Mouse (Mus musculus) lung, embryonic 16.5 days (tissue): Measurements from ENCODE around the gene Fam234b. TPM values are rescaled to one million over a fixed set of nuclear protein-coding genes. Genes with fewer than 3 reads are reported as not detected.

Experiments used
- ATAC-seq: fragments of 200-750 bp; cut with Nextera tagmentation; 2 replicates; pipeline ENCODE4 v1.8.0; 2017; ENCODE audit warnings: low read depth, mild to moderate bottlenecking, moderate library complexity
- H3K27ac ChIP-seq: fragments of 300-500 bp; sonication (generic); 2 replicates; pipeline ENCODE4 v1.5.1; 2014; ENCODE audit warnings: mild to moderate bottlenecking, control low read depth, low read length
- H3K27me3 ChIP-seq: fragments of 300-500 bp; sonication (generic); 2 replicates; pipeline ENCODE4 v1.6.1; 2014; ENCODE audit warnings: low read depth, low read length, mixed read lengths; ENCODE audit not compliant: control insufficient read depth, insufficient read depth
- H3K36me3 ChIP-seq: fragments of 300-500 bp; sonication (generic); 2 replicates; pipeline ENCODE4 v1.6.1; 2014; ENCODE audit warnings: low read length; ENCODE audit not compliant: control insufficient read depth, insufficient read depth
- H3K4me1 ChIP-seq: fragments of 300-500 bp; sonication (generic); replicated peaks from 2 replicates; pipeline ENCODE4 v1.6.1; 2014; ENCODE audit warnings: low read length, mixed read lengths; ENCODE audit not compliant: control insufficient read depth, insufficient read depth
- H3K4me2 ChIP-seq: fragments of 300-500 bp; sonication (generic); 2 replicates; pipeline ENCODE4 v1.6.1; 2014; ENCODE audit warnings: low read depth, low read length, control low read depth
- H3K4me3 ChIP-seq: fragments of 300-500 bp; sonication (generic); 2 replicates; pipeline ENCODE4 v1.5.1; 2014; ENCODE audit warnings: mild to moderate bottlenecking, low read length, control low read depth
- H3K9ac ChIP-seq: fragments of 300-500 bp; sonication (generic); 2 replicates; pipeline ENCODE4 v1.6.1; 2014; ENCODE audit warnings: low read length, control low read depth
- H3K9me3 ChIP-seq: fragments of 300-500 bp; sonication (generic); 2 replicates; pipeline ENCODE4 v1.6.1; 2016; ENCODE audit warnings: low read length; ENCODE audit not compliant: control insufficient read depth
- WGBS: fragments of 180-500 bp; shearing (Covaris S2); extraction: QIAGEN DNeasy Blood & Tissue Kit; methylation state at CpG from one replicate; pipeline ENCODE4 v1.1.7; 2014; 5-methylcytosine and 5-hydroxymethylcytosine counted together
- polyA plus RNA-seq: library from polyadenylated mRNA; unstranded; fragments of >200 nt; fragmentation: Nextera tagmentation; extraction: Ambion mirVana; gene quantifications from 2 replicates; pipeline ENCODE4 v1.2.1, GENCODE M21; 2015

The Fam234b gene
- polyA plus RNA-seq, 1 experiment from 2014 or later = 26.0 TPM

DNA sequence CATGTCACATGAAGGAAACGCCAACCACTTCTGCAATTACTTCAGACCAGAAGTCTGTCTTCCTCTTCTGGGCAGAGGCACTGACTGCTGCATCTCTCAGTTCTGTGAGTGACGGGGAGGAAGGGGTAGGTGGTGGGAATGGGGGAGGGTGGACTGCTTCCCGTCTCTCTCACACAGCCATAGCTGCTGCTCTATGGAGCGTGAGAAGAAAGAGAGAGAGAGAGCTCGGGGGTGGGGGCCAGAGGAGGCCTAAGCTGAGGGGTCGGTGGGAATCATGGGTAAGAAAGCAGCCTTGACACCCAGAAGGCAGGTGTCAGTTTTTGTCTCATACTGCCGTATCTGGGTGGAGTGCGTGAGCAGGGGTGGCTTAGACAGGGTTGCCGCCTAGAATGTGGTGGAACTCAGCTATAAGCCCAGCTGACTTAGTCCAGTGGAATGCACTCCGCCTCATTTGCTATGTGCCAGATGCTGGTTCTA, 30.7 kb downstream of the Fam234b start:
- H3K4me3 ChIP-seq = no peak overlapping the region
- ATAC-seq = peak; percentile 44; the same call in 1 of the 2 replicates
- H3K27me3 ChIP-seq = no peaks in the 10 kb centered on the region
- peaks cover 4% of the 10 kb centered on the region; the same call in 1 of the 2 replicates for H3K36me3 ChIP-seq
- 55% methylated on average over 10 of the region's 10 CpGs for WGBS
- H3K4me2 ChIP-seq = no peak overlapping the region
- no peak overlapping the region for H3K27ac ChIP-seq
- no peak overlapping the region for H3K9ac ChIP-seq
- no peaks in the 10 kb centered on the region for H3K9me3 ChIP-seq
- no peaks in the 10 kb centered on the region for H3K4me1 ChIP-seq

DNA sequence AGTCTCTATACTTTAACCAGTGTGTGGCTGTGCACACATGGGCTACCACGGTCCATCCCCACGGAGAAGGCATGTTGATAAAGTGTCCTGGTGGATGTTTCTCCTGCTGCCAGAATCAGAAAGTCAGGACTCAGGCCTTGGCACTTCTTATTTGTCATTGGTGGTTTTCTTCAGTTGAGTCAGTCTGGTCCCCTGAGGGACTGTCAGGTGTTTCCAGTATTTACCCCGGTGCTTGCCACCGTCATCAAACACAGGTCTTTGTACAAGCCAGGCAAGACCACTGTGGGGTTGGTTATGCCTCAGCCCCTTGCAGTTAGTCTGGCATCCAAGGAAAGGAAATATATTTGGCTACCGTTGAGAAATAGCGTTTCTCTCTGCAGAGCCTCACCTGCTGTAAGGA, 32.8 kb downstream of the Fam234b start:
- Histone ChIP-seq H3K9me3 (no peaks in the 10 kb centered on the region), H3K9ac (no peak overlapping the region), H3K4me1 (no peaks in the 10 kb centered on the region), H3K4me3 (no peak overlapping the region), H3K27me3 (no peaks in the 10 kb centered on the region), H3K36me3 (peaks cover 4% of the 10 kb centered on the region; the same call in 1 of the 2 replicates), H3K27ac (no peak overlapping the region), H3K4me2 (no peak overlapping the region)
- ATAC-seq = no peak
- 83% methylated on average over 6 of the region's 6 CpGs for WGBS

- ATAC-seq = no peak
- H3K4me3 ChIP-seq = no peak overlapping the region
- no peak overlapping the region for H3K27ac ChIP-seq
- WGBS = 74% methylated on average over 12 of the region's 12 CpGs
- 0 out of 2 replicates have a peak, but pooled peaks cover 4% of the 10 kb centered on the region for H3K4me1 ChIP-seq
- H3K36me3 ChIP-seq = peaks cover 4% of the 10 kb centered on the region; the same call in 1 of the 2 replicates
- H3K9me3 ChIP-seq = no peaks in the 10 kb centered on the region
- H3K9ac ChIP-seq = no peak overlapping the region
- H3K27me3 ChIP-seq = no peaks in the 10 kb centered on the region
- no peak overlapping the region for H3K4me2 ChIP-seq
These were observed 34.8 kb downstream of the Fam234b start for GRCm38 (mm10) chr6:135232443-135233182.

GRCm38 (mm10) chr6:135235742-135236141, 38.0 kb downstream of the Fam234b start:
- 95% methylated on average over 3 of the region's 3 CpGs for WGBS
- no peak for ATAC-seq
- no peak overlapping the region for H3K9ac ChIP-seq
- H3K36me3 ChIP-seq = peaks cover 4% of the 10 kb centered on the region; the same call in 1 of the 2 replicates
- no peak overlapping the region for H3K27ac ChIP-seq
- H3K4me3 ChIP-seq = no peak overlapping the region
- H3K4me1 ChIP-seq = 0 out of 2 replicates have a peak, but pooled peaks cover 4% of the 10 kb centered on the region
- H3K27me3 ChIP-seq = no peaks in the 10 kb centered on the region
- no peaks in the 10 kb centered on the region for H3K9me3 ChIP-seq
- H3K4me2 ChIP-seq = no peak overlapping the region

- peaks cover 4% of the 10 kb centered on the region; the same call in 1 of the 2 replicates for H3K36me3 ChIP-seq
- H3K9me3 ChIP-seq = no peaks in the 10 kb centered on the region
- no peak for ATAC-seq
- H3K27me3 ChIP-seq = no peaks in the 10 kb centered on the region
- no peak overlapping the region for H3K4me3 ChIP-seq
- no peak overlapping the region for H3K9ac ChIP-seq
- WGBS = 75% methylated on average over 3 of the region's 3 CpGs
- 0 out of 2 replicates have a peak, but pooled peaks cover 4% of the 10 kb centered on the region for H3K4me1 ChIP-seq
- no peak overlapping the region for H3K27ac ChIP-seq
- H3K4me2 ChIP-seq = no peak overlapping the region
These were observed 38.8 kb downstream of the Fam234b start for GRCm38 (mm10) chr6:135236576-135236975.

GRCm38 (mm10) chr6:135237326-135237725, 39.5 kb downstream of the Fam234b start:
- peak; percentile 61 for ATAC-seq
- no peaks in the 10 kb centered on the region for H3K27me3 ChIP-seq
- no peak overlapping the region for H3K4me2 ChIP-seq
- H3K9me3 ChIP-seq = no peaks in the 10 kb centered on the region
- H3K9ac ChIP-seq = no peak overlapping the region
- H3K36me3 ChIP-seq = no peaks in the 10 kb centered on the region
- H3K4me3 ChIP-seq = no peak overlapping the region
- 0 out of 2 replicates have a peak, but pooled peaks cover 4% of the 10 kb centered on the region for H3K4me1 ChIP-seq
- WGBS = 44% methylated on average over 14 of the region's 14 CpGs
- H3K27ac ChIP-seq = no peak overlapping the region

DNA sequence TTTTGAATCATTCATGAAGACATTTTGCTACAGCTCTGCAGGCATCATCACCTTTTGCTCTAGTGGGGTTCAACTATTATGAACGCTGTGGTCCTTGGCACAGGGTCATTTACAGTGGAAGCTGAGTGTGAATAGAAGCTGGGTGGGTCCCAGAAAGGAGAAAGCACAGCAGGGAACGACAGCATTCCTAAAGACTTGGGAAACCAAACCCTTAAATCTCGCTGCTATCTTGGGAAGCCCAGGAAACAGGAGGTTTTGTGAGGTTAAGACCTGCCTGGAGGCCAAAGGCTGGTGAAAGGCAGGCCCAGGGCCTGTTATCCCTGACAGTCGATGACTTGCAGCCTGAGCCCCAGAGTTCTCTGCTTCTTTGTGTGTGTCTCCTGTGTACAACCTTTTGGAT, 40.4 kb downstream of the Fam234b start:
- ATAC-seq = no peak
- 56% methylated on average over 4 of the region's 4 CpGs for WGBS
- H3K36me3 ChIP-seq = no peaks in the 10 kb centered on the region
- no peak overlapping the region for H3K27ac ChIP-seq
- H3K4me1 ChIP-seq = 0 out of 2 replicates have a peak, but pooled peaks cover 4% of the 10 kb centered on the region
- no peak overlapping the region for H3K4me2 ChIP-seq
- H3K27me3 ChIP-seq = no peaks in the 10 kb centered on the region
- no peak overlapping the region for H3K9ac ChIP-seq
- H3K9me3 ChIP-seq = no peaks in the 10 kb centered on the region
- no peak overlapping the region for H3K4me3 ChIP-seq

GRCm38 (mm10) chr6:135240361-135240760, 42.6 kb downstream of the Fam234b start:
- Histone ChIP-seq H3K27me3 (no peaks in the 10 kb centered on the region), H3K9ac (no peak overlapping the region), H3K9me3 (no peaks in the 10 kb centered on the region), H3K36me3 (no peaks in the 10 kb centered on the region), H3K4me1 (0 out of 2 replicates have a peak, but pooled peaks cover 4% of the 10 kb centered on the region), H3K27ac (no peak overlapping the region), H3K4me3 (no peak overlapping the region), H3K4me2 (no peak overlapping the region)
- ATAC-seq = no peak
- WGBS = 94% methylated on average over 8 of the region's 8 CpGs

DNA sequence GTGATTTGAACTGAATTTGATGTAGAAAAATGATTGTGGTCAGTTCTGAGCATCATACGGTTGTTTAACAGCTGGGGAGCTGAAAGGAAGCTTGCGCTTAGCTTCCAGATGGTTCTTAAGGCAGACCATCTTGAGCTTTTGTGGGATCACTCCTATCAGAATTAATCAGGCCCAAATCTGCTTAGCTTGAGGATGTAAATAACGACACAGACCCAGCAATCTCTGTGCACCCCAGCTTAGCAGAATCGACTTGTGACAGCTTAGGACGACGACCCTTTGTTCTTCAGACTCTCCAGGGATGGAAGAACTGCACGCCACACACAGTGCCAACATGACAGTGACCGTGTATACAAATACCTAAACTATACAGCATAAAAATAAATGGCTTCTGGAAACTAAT, 47.8 kb downstream of the Fam234b start:
- Histone ChIP-seq H3K9me3 (no peaks in the 10 kb centered on the region), H3K27ac (no peak overlapping the region), H3K4me1 (peaks cover 7% of the 10 kb centered on the region), H3K9ac (no peak overlapping the region), H3K4me2 (no peak overlapping the region), H3K36me3 (no peaks in the 10 kb centered on the region), H3K27me3 (no peaks in the 10 kb centered on the region; the same call in 1 of the 2 replicates), H3K4me3 (no peak overlapping the region)
- 65% methylated on average over 8 of the region's 8 CpGs for WGBS
- ATAC-seq = no peak
